Mouse (Mus musculus): ENCODE data around the gene Fgfr2.

The Fgfr2 gene

GRCm38 (mm10) chr7:132385456-132386130 is 737.6 kb downstream of the Fgfr2 start:
- CTCF ChIA-PET: interaction anchor here (0.9 kb wide), 1 partner anchor 16 kb away, joined by 4 read pairs; no protein-coding TSS in a partner anchor

DNA sequence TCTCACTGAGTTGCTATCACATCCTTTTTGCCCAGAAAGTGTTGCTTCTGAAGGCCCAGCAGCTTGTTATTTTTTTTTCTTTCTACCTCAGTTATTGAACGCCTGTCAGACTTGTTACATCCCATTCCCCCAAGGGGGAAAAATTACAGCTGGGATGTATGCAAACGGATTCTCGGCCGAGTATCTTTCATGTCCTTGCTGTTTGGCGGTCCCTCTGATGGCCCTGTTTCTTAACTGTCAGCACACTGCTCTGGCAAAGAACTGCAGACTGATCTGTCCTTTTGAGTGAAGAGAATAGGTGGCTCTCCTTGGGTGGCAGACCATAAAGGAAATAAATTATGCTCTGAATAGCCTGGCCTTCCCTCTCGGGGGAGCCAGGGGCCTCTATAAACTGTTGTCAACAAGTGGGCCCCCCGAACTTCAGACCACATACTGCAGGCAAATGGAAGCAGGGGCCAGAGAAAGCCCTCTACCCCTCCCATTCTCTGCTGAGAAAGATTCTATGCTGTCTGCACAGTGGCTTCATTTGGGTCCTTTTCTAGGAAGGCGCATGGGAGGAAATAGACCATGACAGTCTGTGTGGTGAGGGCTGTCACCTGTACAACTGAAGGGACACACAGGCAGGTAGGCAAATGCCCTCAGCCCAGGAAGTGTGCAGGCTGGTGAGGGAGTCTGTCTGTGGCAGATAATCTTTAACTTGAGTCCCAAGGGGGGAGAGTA is 738.3 kb downstream of the Fgfr2 start:
- CTCF ChIA-PET: no interaction called here

DNA sequence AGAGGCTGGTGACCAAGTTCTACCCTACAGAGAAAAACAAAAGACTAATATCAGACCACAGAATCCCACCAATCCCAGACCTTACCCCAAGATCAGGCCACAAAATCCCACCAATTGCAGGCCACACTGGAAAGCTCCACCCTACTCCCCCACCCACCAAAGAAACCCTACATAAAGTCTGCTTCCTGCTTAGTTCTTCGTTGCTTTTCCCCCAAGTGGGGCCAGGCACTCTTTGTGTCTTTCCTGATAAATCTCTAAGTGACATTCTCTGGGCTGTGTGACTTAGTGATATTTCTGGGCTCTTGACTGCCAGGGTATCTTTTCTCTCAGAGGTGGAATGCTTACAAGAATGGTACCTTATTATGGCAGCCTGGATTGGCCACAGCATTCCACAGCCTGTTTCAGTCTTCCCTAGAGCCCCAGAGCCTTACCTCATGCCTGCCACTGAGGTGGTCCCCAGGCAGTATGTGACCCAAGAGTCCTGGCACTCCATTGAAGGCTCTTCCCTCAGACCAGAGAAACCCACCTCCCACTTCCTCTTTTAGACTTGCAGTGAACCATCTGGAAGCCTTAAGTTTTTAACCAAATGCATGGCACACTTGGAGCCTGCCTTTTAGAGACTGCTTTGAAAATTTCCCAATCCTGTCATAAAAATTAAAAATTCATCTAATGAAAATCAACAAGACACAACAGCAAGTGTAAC is 742.4 kb downstream of the Fgfr2 start:
- CTCF ChIA-PET: no interaction called here

DNA sequence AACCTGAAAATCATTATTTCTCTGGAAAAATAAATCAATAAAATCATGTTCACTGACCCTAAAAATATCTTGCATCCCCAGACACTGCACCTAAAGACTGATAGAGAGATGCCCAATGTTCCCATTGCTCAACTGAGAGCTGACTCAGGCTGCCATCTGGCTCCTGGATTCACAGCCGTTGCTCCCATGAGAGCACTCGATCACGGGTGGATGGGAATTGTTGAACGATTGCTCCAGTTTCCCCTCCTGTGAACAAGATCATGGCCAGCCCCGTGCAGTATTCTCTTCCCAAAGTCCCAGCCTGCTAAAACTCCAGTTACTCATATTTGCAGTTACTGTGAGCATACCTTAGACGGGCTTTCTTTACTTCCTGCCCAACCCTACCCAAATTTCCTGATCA is 745.2 kb downstream of the Fgfr2 start:
- CTCF ChIA-PET: no interaction called here

DNA sequence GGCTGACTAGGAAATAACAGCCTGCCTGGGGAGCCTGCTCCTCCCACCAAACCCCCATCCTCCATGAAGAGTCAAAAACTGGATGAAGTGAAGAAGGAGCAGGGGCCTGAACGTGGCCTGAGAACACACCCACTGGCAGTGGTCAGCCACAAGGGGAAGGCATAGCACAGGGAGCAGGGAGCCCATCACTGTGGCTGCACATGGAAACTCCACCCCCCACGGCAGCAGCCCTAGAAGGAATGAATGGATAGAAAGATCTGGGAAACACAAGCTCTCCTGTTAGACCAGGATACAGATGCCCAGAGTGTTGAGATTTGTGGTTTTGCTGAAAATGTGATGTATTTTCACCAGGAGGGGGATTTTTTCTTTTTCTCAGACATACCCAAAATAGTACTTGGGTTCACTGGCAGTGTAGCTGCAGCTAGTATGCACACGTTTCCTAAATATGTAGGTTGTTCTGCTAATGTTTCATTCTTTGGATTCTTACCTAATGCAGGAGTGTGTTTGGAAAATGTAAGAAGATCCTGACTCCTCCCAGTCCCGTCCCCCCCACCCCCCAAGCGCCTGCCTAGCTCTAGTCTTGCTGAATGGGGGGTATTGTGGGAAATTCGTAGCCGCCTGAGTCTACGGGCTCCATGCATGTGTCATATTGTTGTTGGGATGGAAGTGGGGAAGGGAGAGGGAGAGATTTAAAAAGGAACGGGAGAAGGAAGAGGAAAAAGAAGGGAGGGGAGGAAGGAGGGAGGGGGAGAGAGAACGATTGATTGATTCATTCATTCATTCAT is 749.4 kb downstream of the Fgfr2 start:
- CTCF ChIA-PET: no interaction called here

DNA sequence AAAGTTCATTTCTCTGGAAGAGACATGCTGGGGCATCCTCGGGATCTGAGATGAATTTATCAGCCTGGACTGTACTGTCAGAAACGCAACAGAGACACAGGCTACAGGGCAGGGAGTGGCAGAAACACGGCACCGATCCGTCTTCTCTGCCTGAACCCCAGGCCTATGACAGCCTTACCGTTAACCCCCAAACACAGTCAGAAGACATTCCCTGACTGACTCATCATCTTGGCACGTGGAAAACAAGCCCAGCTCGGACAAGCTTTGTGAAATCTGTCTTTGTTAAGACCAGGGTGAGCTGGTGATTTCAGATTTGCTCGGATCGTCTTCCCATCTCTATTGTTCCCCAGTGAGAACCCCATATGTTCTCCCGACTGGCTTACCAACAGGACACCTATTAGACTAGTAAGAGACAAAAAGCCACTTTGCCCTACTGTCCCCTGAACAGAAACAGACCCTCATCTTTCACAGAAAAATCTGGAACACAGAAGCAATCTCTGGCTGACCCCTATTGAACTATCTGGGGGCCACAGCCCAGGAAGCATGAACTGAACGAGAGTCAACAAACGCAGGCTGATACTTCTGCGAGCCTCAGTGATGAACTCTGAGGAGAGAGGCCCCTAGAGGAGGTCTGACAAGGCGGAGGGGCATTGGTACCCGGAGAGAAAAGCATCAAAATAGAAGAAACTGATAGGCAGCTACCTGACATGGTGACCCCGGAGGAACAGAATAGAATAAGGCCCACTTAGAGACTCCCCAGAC is 750.2 kb downstream of the Fgfr2 start:
- CTCF ChIA-PET: no interaction called here

- CTCF ChIA-PET: interaction anchor here (0.7 to 1.1 kb wide), 2 partner anchors 77 to 566 kb away, joined by 5 to 7 read pairs; no protein-coding TSS in a partner anchor
Measured at GRCm38 (mm10) chr7:132371832-132372231, 751.3 kb downstream of the Fgfr2 start.

- CTCF ChIA-PET: interaction anchor here (0.7 to 1.0 kb wide), 2 partner anchors 16 to 35 kb away, joined by 3 to 4 read pairs; no protein-coding TSS in a partner anchor
Measured at GRCm38 (mm10) chr7:132369784-132370183, 753.4 kb downstream of the Fgfr2 start.

- CTCF ChIA-PET: interaction anchor here (0.6 kb wide), 1 partner anchor 50 kb away, joined by 9 read pairs; no protein-coding TSS in a partner anchor
Measured at GRCm38 (mm10) chr7:132368859-132369258, 754.3 kb downstream of the Fgfr2 start.

DNA sequence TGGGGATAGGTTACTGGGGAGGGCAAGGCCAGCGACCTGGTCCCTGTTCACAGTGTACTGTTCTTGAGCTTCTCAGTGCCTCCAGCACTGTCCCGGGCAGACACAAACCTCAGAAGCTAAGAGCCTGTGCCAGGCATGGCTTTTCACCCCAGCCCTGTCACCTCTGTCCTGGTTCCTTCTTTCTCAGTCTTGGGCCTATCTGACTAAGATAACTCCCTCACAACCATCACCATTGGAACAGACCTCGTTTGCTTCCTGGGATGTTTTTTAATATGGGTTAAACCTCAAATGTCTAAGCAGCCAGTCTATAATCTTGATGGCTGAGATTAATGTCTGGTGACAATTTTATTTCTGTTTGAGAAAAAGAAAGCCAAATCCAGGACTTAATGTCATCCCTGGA is 755.8 kb downstream of the Fgfr2 start:
- CTCF ChIA-PET: interaction anchor here (0.7 kb wide), 1 partner anchor 8 kb away, joined by 3 read pairs; no protein-coding TSS in a partner anchor

GRCm38 (mm10) chr7:132365703-132366384 is 757.3 kb downstream of the Fgfr2 start:
- CTCF ChIA-PET: no interaction called here

- CTCF ChIA-PET: interaction anchor here (0.5 kb wide), 1 partner anchor 74 kb away, joined by 5 read pairs; no protein-coding TSS in a partner anchor
Measured at GRCm38 (mm10) chr7:132365111-132365510, 758.0 kb downstream of the Fgfr2 start.

GRCm38 (mm10) chr7:132364506-132364905 is 758.6 kb downstream of the Fgfr2 start:
- CTCF ChIA-PET: interaction anchor here (0.5 kb wide), 1 partner anchor 73 kb away, joined by 5 read pairs; no protein-coding TSS in a partner anchor

DNA sequence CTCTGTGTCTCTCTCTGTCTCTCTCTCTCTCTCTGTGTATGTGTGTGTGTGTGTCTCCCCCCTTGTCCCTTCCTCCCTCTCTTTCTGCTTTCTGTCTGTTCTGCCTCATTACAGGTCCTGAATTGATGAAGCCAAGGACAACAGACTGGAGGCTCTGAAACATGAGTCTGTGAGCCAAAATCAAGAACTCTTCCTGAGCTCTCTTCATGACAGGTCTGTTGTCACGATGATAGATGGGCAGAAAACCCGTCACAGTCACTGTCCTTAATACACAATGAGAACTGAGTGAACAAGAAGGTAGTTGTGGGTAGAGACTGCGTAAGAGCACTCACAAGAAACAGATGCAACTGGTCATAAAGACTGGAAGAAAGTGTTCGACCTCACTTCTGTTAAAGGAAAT is 762.8 kb downstream of the Fgfr2 start:
- CTCF ChIA-PET: no interaction called here

- CTCF ChIA-PET: interaction anchor here (0.6 kb wide), 1 partner anchor 40 kb away, joined by 6 read pairs; no protein-coding TSS in a partner anchor
Measured at GRCm38 (mm10) chr7:132358709-132359108, 764.4 kb downstream of the Fgfr2 start.

DNA sequence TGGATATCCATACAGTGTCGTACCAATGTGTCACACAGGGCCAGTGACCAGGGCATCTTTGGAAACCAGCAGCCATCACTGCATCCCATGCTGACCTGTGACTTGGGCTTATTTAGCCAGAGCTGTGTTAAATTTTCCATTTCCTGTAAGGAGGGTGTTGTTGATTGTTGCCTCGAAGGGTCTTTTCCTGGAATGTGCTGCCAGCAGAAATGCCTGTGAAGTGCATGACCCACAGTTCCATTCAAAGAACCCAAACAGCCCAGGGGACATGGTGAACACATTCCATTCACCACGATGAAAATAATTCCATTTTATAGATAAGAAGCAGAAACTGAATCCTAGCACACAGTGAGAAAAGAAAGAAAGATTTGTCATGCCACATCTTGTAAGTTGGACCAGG is 764.9 kb downstream of the Fgfr2 start:
- CTCF ChIA-PET: no interaction called here

DNA sequence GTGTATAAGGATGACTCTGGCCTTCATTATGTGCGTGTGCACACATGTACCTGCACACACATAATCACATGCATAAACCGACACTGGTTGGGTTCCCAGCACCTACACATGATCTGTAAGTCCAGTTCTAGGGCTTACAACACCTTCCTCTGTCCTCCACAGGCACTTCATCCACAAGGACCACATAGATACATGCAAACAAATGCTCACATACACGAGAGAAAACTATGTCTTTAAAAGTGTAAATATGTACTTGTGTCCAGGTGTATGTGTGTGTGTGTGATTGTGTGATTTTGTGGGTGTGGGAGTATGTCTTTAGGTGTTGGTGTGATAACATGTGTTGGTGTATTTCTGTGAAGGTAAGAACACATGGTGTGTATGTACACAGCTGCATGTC is 765.3 kb downstream of the Fgfr2 start:
- CTCF ChIA-PET: no interaction called here

- CTCF ChIA-PET: no interaction called here
Measured at GRCm38 (mm10) chr7:132356881-132357840, 766.0 kb downstream of the Fgfr2 start.

DNA sequence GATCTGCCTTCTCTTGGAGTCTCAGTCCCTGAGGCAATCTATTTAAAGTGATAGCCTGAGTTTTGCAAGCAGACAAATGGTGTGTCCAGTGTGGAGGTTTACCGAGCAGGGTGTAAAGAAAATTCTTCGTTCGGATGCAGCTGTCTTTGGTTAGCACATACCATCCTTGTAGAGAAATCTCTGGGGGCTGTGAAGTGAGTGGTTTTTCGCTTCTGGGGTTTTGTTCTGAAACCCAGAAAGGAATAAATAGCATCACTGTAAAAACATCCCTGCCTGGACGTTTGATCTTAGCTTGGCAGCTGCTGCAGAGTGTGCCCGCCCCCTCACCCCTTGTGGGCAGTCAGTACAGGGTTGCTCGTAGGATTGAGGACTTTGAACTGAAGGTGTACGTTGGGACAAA is 767.0 kb downstream of the Fgfr2 start:
- CTCF ChIA-PET: no interaction called here
